8 mouse cellular contexts compared by ENCODE assay signal in genomic region chr8:92828251-92828743, GRCm38 (mm10). TPM values are rescaled to one million over a fixed set of nuclear protein-coding genes. Genes with fewer than 3 reads are reported as not detected.
DNase-seq lines count a peak whose midpoint lies in the region; ATAC-seq lines count a peak whose summit lies in the region.

No protein-coding gene starts in this region.

- H3K9ac ChIP-seq in kidney, embryonic 15.5 days: no peak overlapping the region
- H3K9ac ChIP-seq in intestine, embryonic 14.5 days (ENCODE audit: low read length): peak overlapping the region; percentile 66; the same call in 1 of the 2 replicates
- H3K9ac ChIP-seq in midbrain, embryonic 12.5 days (replicated peaks): no peak overlapping the region

- peaks cover 16% of the 10 kb centered on the region; the same call in 1 of the 2 replicates for H3K36me3 ChIP-seq in kidney, embryonic 15.5 days
- H3K36me3 ChIP-seq in intestine, embryonic 14.5 days (ENCODE audit: control insufficient read depth, insufficient read depth, low read length): peaks cover 23% of the 10 kb centered on the region
- 0 out of 2 replicates have a peak, but pooled peaks cover 6% of the 10 kb centered on the region for H3K36me3 ChIP-seq in midbrain, embryonic 12.5 days

- intact Hi-C loops in gastrocnemius, postnatal 36 days (cut with DNase I): no loop called here

- peaks cover 25% of the 10 kb centered on the region for H3K4me1 ChIP-seq in kidney, embryonic 15.5 days
- peaks cover 5% of the 10 kb centered on the region; the same call in 1 of the 2 replicates for H3K4me1 ChIP-seq in intestine, embryonic 14.5 days (replicated peaks; ENCODE audit: control insufficient read depth, insufficient read depth, low read length)
- H3K4me1 ChIP-seq in midbrain, embryonic 12.5 days: peaks cover 13% of the 10 kb centered on the region

- H3K9me3 ChIP-seq in kidney, embryonic 15.5 days (replicated peaks): no peaks in the 10 kb centered on the region
- no peaks in the 10 kb centered on the region for H3K9me3 ChIP-seq in intestine, embryonic 14.5 days (ENCODE audit: control insufficient read depth, low read length)
- H3K9me3 ChIP-seq in midbrain, embryonic 12.5 days: no peaks in the 10 kb centered on the region

- ATAC-seq in kidney, embryonic 15.5 days (replicated peaks; ENCODE audit: low FRiP score): peak; percentile 57
- ATAC-seq in intestine, embryonic 14.5 days (replicated peaks; ENCODE audit: low FRiP score, low TSS enrichment, low read depth): no peak
- ATAC-seq in midbrain, embryonic 12.5 days (ENCODE audit: low FRiP score, low read depth): 0 out of 2 replicates have a peak, but pooled peaks have one; percentile 23
- no peak for ATAC-seq in monocyte, adult 5-6 weeks (replicated peaks; ENCODE audit: insufficient number of reproducible peaks, low FRiP score, low TSS enrichment, poor library complexity, severe bottlenecking)

- peak overlapping the region; percentile 55 for H3K4me3 ChIP-seq in kidney, embryonic 15.5 days (replicated peaks)
- peak overlapping the region; percentile 45 for H3K4me3 ChIP-seq in intestine, embryonic 14.5 days (ENCODE audit: low read depth, low read length)
- 0 out of 2 replicates have a peak overlapping the region, but pooled peaks have one; percentile 47 for H3K4me3 ChIP-seq in midbrain, embryonic 12.5 days

- 23% methylated on average over 15 of the region's 15 CpGs for WGBS in kidney, embryonic 15.5 days
- WGBS in intestine, embryonic 14.5 days: 17% methylated on average over 15 of the region's 15 CpGs
- WGBS in midbrain, embryonic 12.5 days: 35% methylated on average over 15 of the region's 15 CpGs

- H3K27ac ChIP-seq in kidney, embryonic 15.5 days: peak overlapping the region; percentile 88
- H3K27ac ChIP-seq in intestine, embryonic 14.5 days (ENCODE audit: low read depth): peak overlapping the region; percentile 92
- H3K27ac ChIP-seq in midbrain, embryonic 12.5 days (replicated peaks): no peak overlapping the region

- H3K4me2 ChIP-seq in kidney, embryonic 15.5 days: peak overlapping the region; percentile 75
- H3K4me2 ChIP-seq in intestine, embryonic 14.5 days (ENCODE audit: low read length): peak overlapping the region; percentile 52
- H3K4me2 ChIP-seq in midbrain, embryonic 12.5 days (replicated peaks): peak overlapping the region; percentile 81

- no peak for DNase-seq in kidney, adult 8-10 months
- DNase-seq in embryo, embryonic 11 days: peak; percentile 65
- peak; percentile 49 to 53 for DNase-seq in gastrocnemius, postnatal 36 days
- peak; percentile 67 for DNase-seq in intestine, embryonic 14.5 days (ENCODE audit: low spot score)
- no peak for DNase-seq in thymus, postnatal 10 days (ENCODE audit: low spot score in 2 of 2)

- H3K27me3 ChIP-seq in kidney, embryonic 15.5 days: 0 out of 2 replicates have a peak, but pooled peaks cover 5% of the 10 kb centered on the region
- no peaks in the 10 kb centered on the region for H3K27me3 ChIP-seq in intestine, embryonic 14.5 days (replicated peaks; ENCODE audit: control insufficient read depth, insufficient read depth, low read length)
- peaks cover 28% of the 10 kb centered on the region for H3K27me3 ChIP-seq in midbrain, embryonic 12.5 days

RNA-seq across cellular contexts. Expression of gene Mmp2, which starts 1.2 kb away (rescaled TPM):
- polyA plus RNA-seq in kidney, embryonic 15.5 days (2015; fragmentation: Nextera tagmentation; extraction: Ambion mirVana): 128 and 137 TPM in 2 replicates
- 10 to 100 TPM; 59.7 to 60.9 TPM for total RNA-seq in gastrocnemius, postnatal 36 days (2021)
- polyA plus RNA-seq in intestine, embryonic 14.5 days (2014; fragmentation: Nextera tagmentation; extraction: Ambion mirVana): 196 and 219 TPM in 2 replicates
- 45.6 and 63.9 TPM in 2 replicates for polyA plus RNA-seq in midbrain, embryonic 12.5 days (2016; fragmentation: Nextera tagmentation; extraction: Ambion mirVana)
- total RNA-seq in monocyte, adult 5-6 weeks (2017): 0.32 TPM in 1 of 3 replicates, not detected in the others

RNA-seq across cellular contexts. Expression of gene Lpcat2, which starts 26.8 kb away (rescaled TPM):
- polyA plus RNA-seq in kidney, embryonic 15.5 days (2015; fragmentation: Nextera tagmentation; extraction: Ambion mirVana): 6.1 and 7.3 TPM in 2 replicates
- total RNA-seq in gastrocnemius, postnatal 36 days (2021): under 1 TPM; 0.32 to 0.43 TPM
- polyA plus RNA-seq in intestine, embryonic 14.5 days (2014; fragmentation: Nextera tagmentation; extraction: Ambion mirVana): 5.8 and 7.1 TPM in 2 replicates
- 3.5 and 5.9 TPM in 2 replicates for polyA plus RNA-seq in midbrain, embryonic 12.5 days (2016; fragmentation: Nextera tagmentation; extraction: Ambion mirVana)
- total RNA-seq in monocyte, adult 5-6 weeks (2017): 58.6 to 98.4 TPM (median 96.3 TPM) in 3 replicates

Comparison
In these comparisons a context has a peak if more than half of its experiments do, and no peak if none do; other contexts are left out.
1. ATAC-seq: peak in kidney, embryonic 15.5 days (single experiment) and midbrain, embryonic 12.5 days (single experiment); none in intestine, embryonic 14.5 days (single experiment) and monocyte, adult 5-6 weeks (single experiment).
2. DNase-seq: peak in embryo, embryonic 11 days (single experiment), gastrocnemius, postnatal 36 days (2 of 2) and intestine, embryonic 14.5 days (single experiment); none in kidney, adult 8-10 months (0 of 2) and thymus, postnatal 10 days (0 of 2).
3. Peak in every context shown above with its lines, with median percentiles within 50 percentile points of each other: H3K4me2 ChIP-seq and H3K4me3 ChIP-seq.